Mouse (Mus musculus) megakaryocyte, embryonic 14.5 days (primary cell): ENCODE measurements around the gene Ehd1. TPM values are rescaled to one million over a fixed set of nuclear protein-coding genes. Genes with fewer than 3 reads are reported as not detected.

Experiments
- H3K27me3 ChIP-seq: replicated peaks from 2 replicates; pipeline ENCODE3; 2012; ENCODE audit warnings: inconsistent platforms
- H3K36me3 ChIP-seq: replicated peaks from 2 replicates; pipeline ENCODE3; 2012; ENCODE audit warnings: low read length, inconsistent platforms, mixed read lengths
- H3K4me1 ChIP-seq: 2 replicates; pipeline ENCODE4 v1.6.1; 2012; ENCODE audit warnings: inconsistent platforms
- H3K4me3 ChIP-seq: replicated peaks from 2 replicates; pipeline ENCODE3; 2012; ENCODE audit warnings: moderate library complexity, mild to moderate bottlenecking, inconsistent platforms
- H3K9me3 ChIP-seq: 2 replicates; pipeline ENCODE4 v1.6.1; 2012; ENCODE audit warnings: inconsistent platforms
- FLI1 ChIP-seq: IDR thresholded peaks from 2 replicates; pipeline ENCODE4 v1.6.1; 2012; ENCODE audit warnings: low read length, inconsistent platforms, mixed read lengths
- GATA1 ChIP-seq: IDR thresholded peaks from 3 replicates; pipeline ENCODE4 v1.6.1; 2012; ENCODE audit warnings: mixed read lengths, low read length, inconsistent platforms, borderline replicate concordance
- polyA plus RNA-seq: library from polyadenylated mRNA; stranded (reverse); fragments of >175 nt; gene quantifications from 2 replicates; pipeline ENCODE4 v1.2.3, GENCODE M21; 2012; ENCODE audit warnings: low replicate concordance; ENCODE audit not compliant: insufficient read depth

The Ehd1 gene
- polyA plus RNA-seq, 1 experiment = 474 TPM

DNA sequence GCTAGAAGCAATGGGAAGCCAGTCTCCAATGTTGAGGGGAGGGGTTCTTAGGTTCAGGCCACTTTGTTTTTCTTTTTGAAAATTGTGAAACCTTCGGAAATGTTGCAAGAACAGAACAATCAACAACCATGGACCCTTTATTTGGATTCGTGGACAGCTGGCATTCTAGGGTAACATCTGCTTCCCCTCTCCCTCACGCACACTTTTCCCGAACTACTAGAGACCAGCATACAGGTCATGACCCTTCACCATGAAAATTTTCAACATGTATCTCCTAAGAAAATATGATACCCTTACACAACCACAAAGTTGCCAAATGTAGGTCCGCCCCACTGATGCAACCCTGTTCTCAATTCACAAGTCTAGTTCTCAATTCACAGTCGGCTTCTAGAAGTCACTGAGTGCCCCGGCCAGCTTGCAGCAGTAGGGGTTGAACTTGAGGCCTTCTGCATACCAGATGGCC, 7.8 kb upstream of the Ehd1 start:
- Histone ChIP-seq H3K36me3 (no peaks in the 10 kb centered on the region), H3K9me3 (no peaks in the 10 kb centered on the region), H3K27me3 (peaks cover 4% of the 10 kb centered on the region), H3K4me3 (no peak overlapping the region), H3K4me1 (peaks cover 48% of the 10 kb centered on the region)
- no peak for TF ChIP-seq GATA1
- no peak for TF ChIP-seq FLI1

DNA sequence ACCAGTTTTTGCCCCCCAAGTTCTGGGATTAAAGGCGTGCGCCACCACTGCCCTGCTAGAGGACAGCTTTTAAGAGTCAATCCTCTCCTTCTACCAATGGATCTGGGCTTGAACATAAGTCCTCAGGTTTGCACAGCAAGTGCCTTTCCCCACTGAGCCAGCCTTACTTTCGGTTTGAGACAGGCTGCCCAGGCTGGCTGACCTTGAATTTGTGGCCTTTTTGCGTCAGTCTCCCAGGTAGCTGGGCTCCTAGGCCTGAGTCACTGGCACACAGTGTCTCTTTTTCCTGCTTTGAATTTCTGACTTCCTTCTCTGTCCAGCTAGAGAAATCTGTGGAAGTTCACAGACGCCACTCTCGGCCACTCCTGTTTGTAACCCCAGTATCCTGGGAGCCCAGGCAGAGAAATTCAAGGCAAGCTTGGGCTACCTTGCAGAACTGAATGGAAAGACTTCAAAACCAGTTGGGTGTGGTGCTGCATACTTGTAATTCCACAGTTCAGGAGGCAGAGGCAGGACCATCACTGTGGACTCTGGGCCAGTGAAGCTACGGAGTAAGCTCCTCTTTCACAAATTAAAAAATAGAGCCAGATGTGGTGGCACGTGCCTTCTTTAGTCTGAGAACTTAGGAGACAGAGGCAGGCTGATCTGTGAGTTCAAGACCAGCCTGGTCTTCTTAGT, 6.6 kb upstream of the Ehd1 start:
- Histone ChIP-seq H3K4me1 (peaks cover 48% of the 10 kb centered on the region), H3K27me3 (peaks cover 4% of the 10 kb centered on the region), H3K36me3 (peaks cover 4% of the 10 kb centered on the region), H3K9me3 (no peaks in the 10 kb centered on the region), H3K4me3 (no peak overlapping the region)
- TF ChIP-seq FLI1 (no peak), GATA1 (no peak)

DNA sequence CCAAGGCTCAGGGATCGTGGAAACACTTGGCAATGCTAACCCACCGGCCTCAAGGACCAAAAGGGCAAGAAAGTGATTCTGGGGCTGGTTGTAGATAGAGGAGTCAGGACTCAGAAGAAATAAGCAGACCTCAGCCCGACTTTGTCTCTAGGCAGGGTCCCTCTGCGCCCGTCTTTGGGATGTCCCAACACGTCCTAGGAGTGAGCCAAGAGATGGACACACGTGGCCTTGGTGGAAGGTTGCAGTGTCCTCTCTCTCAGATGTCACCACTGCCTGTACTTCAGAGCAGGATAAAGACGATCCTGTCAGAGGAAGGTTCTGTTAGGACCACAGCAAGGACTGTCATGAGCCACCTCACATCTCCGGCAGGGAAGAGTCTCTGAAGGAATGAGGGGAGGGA, 5.9 kb upstream of the Ehd1 start:
- peaks cover 4% of the 10 kb centered on the region for H3K36me3 ChIP-seq
- no peak for TF ChIP-seq FLI1
- TF ChIP-seq GATA1 = no peak
- no peak overlapping the region for H3K4me3 ChIP-seq
- no peaks in the 10 kb centered on the region for H3K9me3 ChIP-seq
- peaks cover 4% of the 10 kb centered on the region for H3K27me3 ChIP-seq
- peaks cover 50% of the 10 kb centered on the region for H3K4me1 ChIP-seq

DNA sequence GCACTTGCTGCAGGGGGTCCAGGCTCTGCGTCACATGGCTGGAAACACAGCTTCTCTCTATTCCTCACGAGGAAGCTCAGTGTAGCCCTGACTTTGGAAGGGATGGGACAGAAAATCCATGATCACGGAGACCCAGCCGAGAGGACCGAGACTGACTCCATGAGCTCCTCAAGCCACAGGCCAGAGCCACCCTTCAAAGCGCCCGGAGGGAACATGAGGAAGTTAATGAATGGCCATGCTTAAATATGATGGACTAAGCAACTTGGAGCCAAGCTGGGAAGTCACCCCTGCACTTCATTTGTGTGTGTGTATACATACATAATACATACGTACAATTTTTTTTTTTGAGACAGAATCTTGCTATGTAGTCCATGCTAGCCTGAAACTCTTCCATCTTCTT, 5.3 kb upstream of the Ehd1 start:
- no peaks in the 10 kb centered on the region for H3K9me3 ChIP-seq
- H3K27me3 ChIP-seq = peaks cover 4% of the 10 kb centered on the region
- no peak overlapping the region for H3K4me3 ChIP-seq
- H3K36me3 ChIP-seq = peaks cover 4% of the 10 kb centered on the region
- no peak for TF ChIP-seq GATA1
- TF ChIP-seq FLI1 = no peak
- peaks cover 56% of the 10 kb centered on the region for H3K4me1 ChIP-seq

DNA sequence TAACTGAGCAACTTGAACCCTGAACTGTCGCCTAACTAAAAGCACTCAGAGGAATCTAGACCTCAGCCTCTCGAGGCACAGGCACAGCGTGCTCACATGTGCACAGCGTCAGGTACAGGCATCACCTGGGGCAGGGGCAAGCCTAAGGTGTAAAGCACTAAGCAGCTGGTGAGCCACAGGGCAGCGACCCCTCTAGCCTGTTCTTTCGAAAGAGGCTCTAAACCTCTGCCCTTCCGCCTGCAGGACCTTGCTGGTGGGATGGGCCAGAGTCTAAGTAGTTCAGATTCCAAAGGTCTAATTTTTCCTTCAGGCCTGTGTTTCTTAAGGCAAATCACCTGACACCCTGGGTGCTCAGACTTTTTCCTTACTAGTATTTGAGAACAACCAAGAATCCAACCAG, 4.5 kb upstream of the Ehd1 start:
- no peak for TF ChIP-seq GATA1
- TF ChIP-seq FLI1 = no peak
- H3K4me1 ChIP-seq = peaks cover 58% of the 10 kb centered on the region

DNA sequence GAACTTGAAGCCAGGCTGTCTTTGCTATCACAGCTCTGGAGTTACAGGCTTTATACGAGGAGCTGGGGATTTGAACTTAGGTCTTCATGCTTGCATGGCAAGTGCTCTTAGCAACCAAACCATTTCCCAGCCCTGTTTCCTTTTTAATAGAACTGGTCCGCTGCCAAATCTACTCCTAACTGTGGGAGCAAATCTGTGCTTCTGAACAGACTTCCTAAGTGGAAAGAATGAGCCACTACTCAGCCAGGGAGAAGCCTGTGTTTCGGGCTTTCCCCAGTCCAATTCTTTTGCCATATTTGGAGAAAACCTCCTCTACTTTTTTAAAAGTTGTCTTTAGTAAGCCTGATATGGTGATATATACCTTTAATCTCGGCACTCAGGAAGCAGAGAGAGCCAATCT, 3.8 kb upstream of the Ehd1 start:
- Histone ChIP-seq H3K4me1 (peaks cover 52% of the 10 kb centered on the region), H3K27me3 (no peaks in the 10 kb centered on the region), H3K4me3 (no peak overlapping the region)

More for the DNA sequence above, 4.5 kb upstream of the Ehd1 start:
- no peak overlapping the region for H3K4me3 ChIP-seq
- H3K36me3 ChIP-seq = peaks cover 4% of the 10 kb centered on the region
- H3K9me3 ChIP-seq = no peaks in the 10 kb centered on the region
- H3K27me3 ChIP-seq = peaks cover 3% of the 10 kb centered on the region

DNA sequence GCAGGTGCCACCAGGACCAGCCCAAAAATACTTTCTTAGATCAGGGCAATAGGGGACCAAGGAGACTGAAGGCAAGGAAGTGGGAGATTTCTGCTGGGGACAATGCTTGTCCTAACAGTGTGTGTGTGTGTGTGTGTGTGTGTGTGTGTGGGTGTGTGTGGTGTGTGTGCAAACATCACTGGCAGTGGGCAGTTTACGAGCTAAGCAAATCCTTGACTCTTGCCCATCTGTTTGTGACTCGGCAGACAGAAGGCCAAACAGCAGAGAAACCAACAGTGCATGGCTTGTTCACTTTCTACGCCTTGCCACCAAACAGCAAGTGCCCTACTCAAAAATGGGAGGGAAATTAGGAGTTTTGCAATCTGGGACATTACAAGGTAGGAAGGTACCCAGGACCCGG, 2.9 kb upstream of the Ehd1 start:
- TF ChIP-seq GATA1 (no peak), FLI1 (no peak)
- Histone ChIP-seq H3K9me3 (no peaks in the 10 kb centered on the region), H3K36me3 (peaks cover 11% of the 10 kb centered on the region), H3K4me1 (peaks cover 50% of the 10 kb centered on the region), H3K27me3 (no peaks in the 10 kb centered on the region), H3K4me3 (no peak overlapping the region)

More for the DNA sequence above, 3.8 kb upstream of the Ehd1 start:
- Histone ChIP-seq H3K9me3 (no peaks in the 10 kb centered on the region), H3K36me3 (peaks cover 4% of the 10 kb centered on the region)
- TF ChIP-seq GATA1 (no peak), FLI1 (no peak)

DNA sequence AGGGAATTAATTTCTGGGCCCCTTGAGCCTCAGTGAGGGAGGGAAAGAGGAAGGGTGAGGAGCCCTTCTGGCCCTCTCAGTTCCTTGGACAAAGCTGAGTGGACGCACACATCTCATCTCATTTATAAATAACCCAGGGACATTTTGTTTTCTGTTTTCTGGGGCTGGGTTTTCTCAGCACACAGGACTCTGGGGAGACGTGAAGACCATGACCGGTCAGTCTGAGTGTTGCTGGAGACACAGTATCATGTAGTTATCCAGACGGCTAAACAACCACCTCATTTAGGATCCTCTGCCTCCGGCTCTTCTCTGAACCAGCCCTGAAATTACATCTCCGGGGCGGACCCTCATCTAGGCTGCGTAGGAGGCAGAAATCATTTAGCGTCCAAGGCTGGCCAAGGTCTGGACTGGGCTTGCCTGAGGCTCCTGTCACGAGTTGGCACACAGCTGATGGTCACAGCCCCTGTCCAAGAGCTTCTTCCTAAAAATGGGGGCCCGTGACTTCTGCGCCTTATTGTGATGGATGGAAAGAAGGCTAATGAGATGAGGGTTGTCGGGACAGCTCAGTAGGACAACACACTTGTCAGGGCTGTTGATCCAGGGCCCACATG, 2.4 kb upstream of the Ehd1 start:
- Histone ChIP-seq H3K4me3 (no peak overlapping the region), H3K4me1 (peaks cover 53% of the 10 kb centered on the region), H3K9me3 (no peaks in the 10 kb centered on the region), H3K36me3 (peaks cover 17% of the 10 kb centered on the region), H3K27me3 (no peaks in the 10 kb centered on the region)
- TF ChIP-seq GATA1 = no peak
- TF ChIP-seq FLI1 = no peak

DNA sequence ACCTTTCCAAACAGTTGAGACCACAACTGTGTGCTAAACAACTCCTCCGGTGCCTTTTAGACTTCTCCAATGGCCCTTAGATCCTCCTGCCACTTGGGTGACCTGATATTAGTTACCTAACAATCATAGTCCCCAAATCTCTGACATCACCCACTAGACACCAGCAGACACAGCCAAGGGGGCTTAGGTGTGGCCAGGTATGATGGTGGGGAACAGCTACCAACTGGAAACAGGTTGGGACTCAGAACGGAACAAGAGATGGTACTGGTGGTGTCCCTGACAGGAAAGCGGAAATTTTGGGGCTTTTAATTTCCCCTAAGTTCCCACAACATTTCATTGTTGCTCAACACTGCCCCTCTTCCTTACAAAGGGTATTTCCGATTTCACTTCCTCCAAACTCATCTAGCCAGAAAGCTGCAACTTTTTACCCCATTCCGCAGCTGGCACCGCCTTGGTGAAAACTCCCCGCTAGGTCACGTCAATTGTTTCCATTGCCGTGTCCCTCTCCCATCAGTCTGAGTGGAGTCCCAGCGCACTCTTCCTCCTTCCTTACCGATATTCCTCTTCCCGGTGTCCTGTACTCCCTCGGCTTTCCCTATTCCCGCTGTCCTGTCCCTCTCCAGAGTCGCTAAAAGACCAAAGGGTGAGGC, 660 bp upstream of the Ehd1 start:
- peaks cover 34% of the 10 kb centered on the region for H3K36me3 ChIP-seq

DNA sequence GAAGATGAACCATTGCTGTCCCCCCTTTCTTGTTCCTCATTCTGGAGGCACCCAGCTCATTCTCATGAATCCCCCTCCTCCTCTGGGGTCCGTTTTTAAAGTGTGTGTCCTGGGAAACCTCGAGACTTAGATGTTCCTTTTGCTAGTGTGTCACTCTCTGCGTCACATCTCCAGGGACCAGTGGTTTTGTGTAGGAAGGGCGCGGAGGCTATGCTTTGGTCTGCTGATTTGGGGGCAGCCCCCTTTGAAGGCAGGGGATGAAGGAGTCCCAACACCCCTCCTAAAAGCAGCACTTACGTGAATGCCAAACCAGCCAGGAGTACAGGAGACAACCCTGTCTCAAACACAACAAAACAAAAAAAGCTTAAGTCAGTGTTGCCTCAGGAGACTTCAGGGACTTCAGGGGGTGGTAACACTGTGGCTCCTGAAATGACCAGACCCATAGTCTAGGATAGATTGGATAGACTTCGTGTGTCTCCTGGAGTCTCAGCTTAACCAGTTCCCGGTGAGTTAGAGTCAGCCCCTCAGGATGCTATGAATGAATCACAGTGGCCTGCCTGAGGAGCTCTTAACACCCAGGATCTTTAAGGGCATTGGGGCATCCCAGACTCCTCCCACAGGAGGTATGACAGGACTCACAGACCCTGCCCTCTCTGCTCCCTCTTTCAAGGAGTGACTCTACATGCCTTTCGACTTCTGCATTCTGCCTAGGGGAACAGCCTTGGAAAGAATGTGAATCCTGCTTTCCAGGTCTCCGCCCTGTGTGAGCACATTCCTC, 1.3 kb downstream of the Ehd1 start:
- H3K9me3 ChIP-seq = no peaks in the 10 kb centered on the region
- no peaks in the 10 kb centered on the region for H3K27me3 ChIP-seq
- H3K36me3 ChIP-seq = peaks cover 54% of the 10 kb centered on the region
- H3K4me1 ChIP-seq = peaks cover 81% of the 10 kb centered on the region
- H3K4me3 ChIP-seq = peak overlapping the region; percentile 100
- TF ChIP-seq GATA1 (no peak), FLI1 (no peak)

More for the DNA sequence above, 660 bp upstream of the Ehd1 start:
- Histone ChIP-seq H3K27me3 (no peaks in the 10 kb centered on the region), H3K4me1 (peaks cover 64% of the 10 kb centered on the region), H3K4me3 (peak overlapping the region; percentile 100), H3K9me3 (no peaks in the 10 kb centered on the region)
- TF ChIP-seq FLI1 = no peak
- no peak for TF ChIP-seq GATA1
